Mouse (Mus musculus) naive thymus-derived CD4-positive, alpha-beta T cell, adult 2 months (primary cell): Measurements from ENCODE around the gene Kansl1.
A peak's percentile ranks its signal among the peaks of the same experiment; 100 is the strongest.

Experiments
- DNase-seq: peaks from one replicate; pipeline ENCODE4 v3.0.0-alpha.2; 2011; ENCODE audit warnings: low read depth

Gene Kansl1

GRCm38 (mm10) chr11:104363823-104364600, 104.6 kb downstream of the Kansl1 start:
- DNase-seq: no peak

GRCm38 (mm10) chr11:104362704-104363103, 106.0 kb downstream of the Kansl1 start:
- no peak for DNase-seq

GRCm38 (mm10) chr11:104361790-104362189, 106.9 kb downstream of the Kansl1 start:
- DNase-seq: peak; percentile 60

DNA sequence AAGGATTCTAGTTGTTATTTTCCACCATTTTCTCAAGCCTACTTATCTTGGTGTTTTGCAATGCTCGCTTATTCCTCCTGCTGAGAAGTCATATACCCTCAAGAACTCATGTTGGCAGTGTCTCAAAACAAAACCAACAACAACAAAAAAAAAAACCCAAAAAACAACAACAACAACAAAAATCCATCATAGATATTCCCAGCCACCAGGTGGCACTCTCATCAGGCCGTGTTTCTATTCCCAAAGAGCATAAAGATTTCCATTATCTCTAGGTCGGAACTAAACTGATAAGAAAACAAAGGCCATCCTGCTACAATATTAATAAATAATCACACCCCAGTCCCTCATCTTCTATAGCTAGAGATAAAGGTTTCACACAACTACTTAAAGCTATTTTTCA, 121.7 kb downstream of the Kansl1 start:
- DNase-seq: peak; percentile 35

- no peak for DNase-seq
These were observed 133.7 kb downstream of the Kansl1 start for GRCm38 (mm10) chr11:104334946-104335345.

GRCm38 (mm10) chr11:104334115-104334514, 134.5 kb downstream of the Kansl1 start:
- no peak for DNase-seq

- no peak for DNase-seq
These were observed 136.6 kb downstream of the Kansl1 start for GRCm38 (mm10) chr11:104332105-104332504.

DNA sequence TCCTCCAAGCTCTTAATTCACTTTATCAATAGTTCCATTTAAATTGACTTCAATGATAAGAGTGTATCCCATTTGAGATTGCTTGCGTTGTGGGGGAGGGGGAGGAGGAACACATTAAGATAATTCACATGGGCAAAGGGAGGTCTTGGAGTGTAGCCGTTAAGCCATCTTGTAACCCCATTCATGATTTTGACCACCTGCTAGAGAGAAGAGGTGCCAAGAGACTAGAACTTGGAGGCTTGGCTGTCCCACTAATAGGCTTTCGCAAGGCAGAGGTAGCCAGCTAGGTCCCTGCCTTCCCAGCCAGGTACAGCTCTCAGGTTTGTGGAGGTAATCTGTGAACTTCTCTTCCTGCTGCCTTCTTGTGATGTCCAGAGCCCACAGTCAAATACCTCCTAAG, 137.5 kb downstream of the Kansl1 start:
- no peak for DNase-seq

DNA sequence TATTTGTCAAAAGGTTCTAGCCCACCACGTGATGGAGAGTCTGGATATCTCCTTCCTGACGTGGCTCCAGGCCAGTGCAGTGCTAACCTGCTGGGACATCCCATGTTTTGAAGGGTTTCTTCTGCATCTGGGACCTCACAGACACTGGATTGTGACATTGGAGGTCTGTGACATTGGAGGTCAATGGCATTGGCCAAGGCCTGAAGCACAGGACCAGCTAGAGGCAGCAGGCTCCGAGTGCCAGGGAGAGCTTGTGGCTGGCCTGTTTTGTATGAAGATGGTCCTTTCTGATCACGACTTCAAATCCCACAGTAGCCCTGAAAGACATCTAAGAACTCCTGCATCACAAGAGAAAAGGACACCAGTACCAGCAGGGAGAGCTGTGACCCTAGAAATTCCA, 138.5 kb downstream of the Kansl1 start:
- no peak for DNase-seq

DNA sequence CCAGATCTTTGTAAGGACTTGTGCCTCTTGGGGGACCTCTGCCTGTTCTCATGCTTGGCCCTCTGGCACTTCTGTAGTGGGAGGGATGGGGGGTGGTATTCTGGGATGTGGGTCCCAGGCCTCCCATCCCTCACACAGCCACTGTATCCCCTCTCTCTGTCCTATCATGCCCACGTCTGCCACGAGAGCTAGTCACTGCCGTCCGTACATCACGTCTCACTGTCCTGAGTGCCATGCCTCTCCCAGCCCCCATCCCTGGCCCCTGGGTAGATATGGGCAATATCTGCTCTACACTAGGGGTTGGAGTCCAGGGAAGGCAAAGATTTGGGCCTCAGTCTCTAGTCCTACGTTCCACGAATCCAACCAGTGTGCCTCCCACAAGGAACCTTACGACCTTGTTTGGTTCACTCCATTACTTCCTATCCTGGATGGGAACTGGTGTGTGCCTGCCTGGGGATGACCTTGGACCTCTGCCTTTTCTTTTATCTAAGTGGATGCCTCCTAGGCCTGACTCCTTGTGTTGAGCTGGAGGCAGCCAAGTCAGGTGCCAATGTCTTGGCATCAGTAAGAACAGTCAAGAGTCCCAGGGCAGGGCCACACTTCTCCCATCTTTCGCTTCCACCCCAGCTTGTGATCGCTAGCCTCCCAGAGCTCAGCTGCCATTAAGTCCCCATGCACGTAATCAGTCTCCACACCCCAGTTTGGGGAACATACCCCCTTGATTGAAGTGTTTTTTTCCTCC, 139.3 kb downstream of the Kansl1 start:
- DNase-seq: no peak

DNA sequence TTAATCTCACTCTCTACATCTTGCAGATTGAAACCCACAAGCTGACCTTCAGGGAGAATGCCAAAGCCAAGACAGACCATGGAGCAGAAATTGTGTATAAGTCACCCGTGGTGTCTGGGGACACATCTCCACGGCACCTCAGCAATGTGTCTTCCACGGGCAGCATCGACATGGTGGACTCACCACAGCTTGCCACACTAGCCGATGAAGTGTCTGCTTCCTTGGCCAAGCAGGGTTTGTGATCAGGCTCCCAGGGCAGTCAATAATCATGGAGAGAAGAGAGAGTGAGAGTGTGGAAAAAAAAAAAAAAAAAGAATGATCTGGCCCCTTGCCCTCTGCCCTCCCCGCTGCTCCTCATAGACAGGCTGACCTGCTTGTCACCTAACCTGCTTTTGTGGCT, 140.7 kb downstream of the Kansl1 start:
- no peak for DNase-seq

DNA sequence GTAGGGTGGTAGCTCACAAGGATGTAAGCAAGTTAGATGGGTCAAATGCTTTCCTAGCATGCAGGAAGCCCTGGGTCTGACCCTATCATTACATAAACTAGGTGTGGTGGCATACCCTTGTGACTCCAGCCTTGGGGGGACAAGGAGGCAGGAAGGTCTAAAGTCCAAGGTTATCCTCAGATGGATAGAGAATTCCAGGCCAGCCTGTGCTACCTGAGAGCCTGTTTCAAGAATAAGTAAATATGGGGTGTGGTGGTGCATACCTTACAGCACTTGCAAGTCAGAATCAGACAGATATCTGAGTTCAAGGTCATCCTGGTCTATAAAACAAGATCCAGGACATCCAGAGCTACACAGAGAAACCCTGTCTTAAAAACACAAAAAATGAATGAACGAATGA, 141.2 kb downstream of the Kansl1 start:
- DNase-seq: no peak

DNA sequence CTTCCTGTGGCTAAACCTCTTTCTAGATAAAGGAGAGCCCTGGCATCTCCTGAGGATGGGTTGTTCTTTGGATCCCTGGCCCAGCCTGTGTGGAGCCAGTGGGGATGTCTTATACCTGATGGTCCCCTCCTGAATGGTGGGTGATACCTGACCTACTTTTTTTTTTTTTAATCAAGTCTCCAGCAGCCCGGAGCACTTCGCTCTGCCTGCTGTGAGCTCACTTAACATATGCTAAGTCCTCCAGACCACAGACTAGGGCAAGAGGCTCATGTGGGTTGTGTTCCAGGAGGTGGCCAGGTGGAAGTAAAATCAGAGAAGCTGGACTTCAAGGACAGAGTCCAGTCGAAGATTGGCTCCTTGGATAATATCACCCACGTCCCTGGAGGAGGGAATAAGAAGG, 146.5 kb downstream of the Kansl1 start:
- no peak for DNase-seq

- DNase-seq: no peak
These were observed 148.2 kb downstream of the Kansl1 start for GRCm38 (mm10) chr11:104320511-104320910.

DNA sequence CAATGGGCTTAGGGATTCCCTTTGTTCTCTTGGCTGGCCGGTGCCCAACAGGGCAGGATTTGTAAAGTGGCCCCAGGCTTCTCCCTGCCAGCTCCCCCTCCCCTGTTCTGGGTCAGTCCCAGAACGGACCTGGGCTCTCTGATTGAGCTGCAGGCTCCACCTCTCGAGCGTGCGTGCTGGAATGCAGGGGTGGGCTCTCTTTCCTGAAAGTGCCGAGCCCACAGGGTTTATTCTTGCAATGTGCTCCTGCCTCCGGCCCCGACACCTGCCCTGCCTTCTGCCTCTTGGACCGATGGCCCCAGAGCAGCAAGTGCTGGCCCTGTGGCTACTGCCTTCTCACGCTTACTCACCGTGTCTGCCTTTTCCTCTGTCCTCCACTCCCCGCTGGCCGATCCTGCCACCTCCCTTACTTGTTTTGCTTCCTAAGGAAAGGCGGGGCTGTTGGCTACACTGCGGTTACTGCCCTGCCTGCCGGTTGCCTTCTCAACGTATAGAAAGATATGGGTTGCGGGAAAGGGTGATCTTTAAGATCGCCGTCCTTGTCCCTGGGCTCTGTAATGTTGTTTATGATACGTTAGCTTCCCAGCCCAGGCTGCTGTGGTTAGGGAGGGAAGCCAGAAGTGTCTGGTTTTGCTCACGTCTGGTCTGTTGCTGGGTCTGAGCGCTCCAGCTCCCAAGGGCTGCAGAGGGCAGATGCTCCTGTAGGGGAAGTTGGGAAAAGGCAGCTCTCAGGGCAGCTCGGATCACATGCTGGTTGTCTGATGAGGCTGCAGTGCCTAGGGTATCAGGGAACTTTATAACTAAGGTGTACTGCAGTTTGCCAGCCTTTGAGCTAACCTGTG, 149.5 kb downstream of the Kansl1 start:
- DNase-seq: no peak

DNA sequence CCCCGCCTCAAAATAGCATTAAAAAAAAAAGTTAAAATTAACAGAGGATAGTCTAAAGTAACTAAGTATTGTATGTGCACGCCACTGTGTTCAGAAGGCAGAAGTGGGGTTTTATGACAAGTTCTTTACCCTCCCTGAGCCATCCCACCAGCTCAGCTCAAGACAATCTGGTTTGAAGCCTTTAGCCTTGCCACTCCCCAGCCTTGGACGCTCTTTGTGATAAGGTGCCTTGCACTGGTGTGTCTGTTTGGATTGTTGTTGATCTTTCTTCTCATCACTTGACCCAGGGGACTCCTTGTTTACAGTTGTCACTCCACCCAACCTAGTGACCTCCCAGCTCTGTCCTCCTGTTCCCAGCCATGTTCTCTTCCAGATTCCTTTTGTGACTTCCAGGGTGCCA, 151.0 kb downstream of the Kansl1 start:
- no peak for DNase-seq

- DNase-seq: no peak
These were observed 151.8 kb downstream of the Kansl1 start for GRCm38 (mm10) chr11:104316685-104317400.

- DNase-seq: peak; percentile 92
These were observed 153.0 kb downstream of the Kansl1 start for GRCm38 (mm10) chr11:104315703-104316102.

- DNase-seq: peak; percentile 35
These were observed 157.0 kb downstream of the Kansl1 start for GRCm38 (mm10) chr11:104311643-104312042.

DNA sequence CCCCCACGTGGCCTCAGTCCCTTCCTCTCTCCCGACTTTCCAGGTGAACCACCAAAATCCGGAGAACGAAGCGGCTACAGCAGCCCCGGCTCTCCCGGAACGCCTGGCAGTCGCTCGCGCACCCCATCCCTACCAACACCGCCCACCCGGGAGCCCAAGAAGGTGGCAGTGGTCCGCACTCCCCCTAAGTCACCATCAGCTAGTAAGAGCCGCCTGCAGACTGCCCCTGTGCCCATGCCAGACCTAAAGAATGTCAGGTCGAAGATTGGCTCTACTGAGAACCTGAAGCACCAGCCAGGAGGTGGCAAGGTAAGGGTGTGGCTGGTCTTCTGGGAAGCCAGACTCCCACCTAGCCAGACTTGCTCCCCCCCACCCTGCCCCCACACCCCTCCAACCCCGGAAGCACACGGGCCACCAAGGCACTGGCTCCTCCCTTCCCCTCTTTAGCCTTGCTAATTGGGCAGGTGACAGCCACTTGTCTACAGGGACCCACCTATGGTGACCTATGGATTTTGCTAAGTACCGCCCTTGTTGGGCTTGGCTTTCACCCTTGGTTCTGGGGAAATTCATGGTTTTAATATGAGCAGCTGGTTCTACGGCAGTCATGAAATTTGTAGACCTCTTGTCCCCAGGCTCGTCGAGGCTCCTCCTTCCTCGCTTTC, 158.3 kb downstream of the Kansl1 start:
- no peak for DNase-seq
